Mouse (Mus musculus) spleen, adult 2 months (tissue): ENCODE results near the gene Rassf7.

Experiments
- CTCF ChIP-seq: fragments of 200-500 bp; IDR thresholded peaks from 2 replicates; pipeline ENCODE4 v1.5.1; 2011; ENCODE audit warnings: mild to moderate bottlenecking, inconsistent platforms; ENCODE audit not compliant: insufficient read depth, insufficient read length, insufficient replicate concordance; ENCODE audit errors: extremely low read depth
- POLR2A ChIP-seq: fragments of 200-500 bp; IDR thresholded peaks from 2 replicates; pipeline ENCODE4 v1.6.1; 2011; ENCODE audit warnings: low read depth, low read length, inconsistent platforms

DNA sequence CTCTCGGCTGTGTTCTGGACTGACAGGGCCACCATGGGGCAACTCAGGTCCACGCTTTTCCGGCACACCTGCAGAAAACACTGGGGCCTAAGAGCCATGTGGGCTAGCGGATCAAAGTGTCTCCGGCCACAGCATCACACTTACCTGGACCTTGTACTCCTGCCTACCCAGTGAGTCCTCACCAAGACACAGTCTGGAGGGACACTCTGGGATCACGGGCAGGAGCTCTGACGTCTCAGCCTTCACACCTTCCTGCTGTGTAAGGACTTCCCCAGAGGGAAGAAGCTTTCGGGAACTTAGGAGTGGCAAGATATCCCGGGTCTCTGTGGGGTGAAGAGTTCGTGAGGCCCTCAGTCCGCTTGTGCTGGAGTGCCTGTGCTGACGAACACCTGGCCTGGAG lies 5.5 kb upstream of the Rassf7 start:
- TF ChIP-seq CTCF (no peak), POLR2A (no peak)
